Mouse (Mus musculus) left cerebral cortex, postnatal 25 days (tissue): ENCODE measurements around the gene Tctex1d4. TPM values are rescaled to one million over a fixed set of nuclear protein-coding genes. Genes with fewer than 3 reads are reported as not detected.

Experiments
- DNase-seq, 2 experiments: peaks; one replicate each; pipeline ENCODE4 v3.0.0; 2022; ENCODE audit warnings: low spot score in 2 of 2, mixed read lengths in 1 of 2
- intact Hi-C: fragments of 180-260 bp; cut with DNase I; formaldehyde crosslinking; loops from one replicate; pipeline ENCODE4 v1.15.1; 2025
- total RNA-seq, 2 experiments: library from RNA; stranded (reverse); gene quantifications; 2 replicates each; pipeline ENCODE4 v1.2.3; 2021

The Tctex1d4 gene
- total RNA-seq, 2 experiments from 2014 or later = not detected

- intact Hi-C loops = no loop called here
- DNase-seq = peak; percentile 97 to 99
These were observed 7.4 kb downstream of the Tctex1d4 start, which contains the start of gene Plk3 for GRCm38 (mm10) chr4:117133817-117134600. Plk3 (minus strand) TSS chr4:117133963.

- no peak for DNase-seq
- intact Hi-C loops = no loop called here
These were observed 8.0 kb downstream of the Tctex1d4 start for GRCm38 (mm10) chr4:117134601-117134995.

- intact Hi-C loops = no loop called here
- no peak for DNase-seq
These were observed 9.4 kb downstream of the Tctex1d4 start for GRCm38 (mm10) chr4:117136034-117136433.

- intact Hi-C loops = no loop called here
These were observed 12.0 kb downstream of the Tctex1d4 start for GRCm38 (mm10) chr4:117138295-117139216.

GRCm38 (mm10) chr4:117139217-117139612 is 12.6 kb downstream of the Tctex1d4 start:
- intact Hi-C loops = no loop called here
- DNase-seq = peak in 1 of 2 experiments; percentile 53

More at GRCm38 (mm10) chr4:117138295-117139216, 12.0 kb downstream of the Tctex1d4 start:
- DNase-seq = no peak

- intact Hi-C loops = loop anchor here (5.0 to 10.0 kb wide), 3 partner anchors 123 to 316 kb away; partner anchors contain the start of genes Eif2b3 and Hpdl
- DNase-seq = no peak
These were observed 14.0 kb downstream of the Tctex1d4 start for GRCm38 (mm10) chr4:117140613-117141012.

GRCm38 (mm10) chr4:117143023-117143422 is 16.4 kb downstream of the Tctex1d4 start:
- no peak for DNase-seq
- intact Hi-C loops = loop anchor here (5.0 to 10.0 kb wide), 3 partner anchors 126 to 318 kb away; partner anchors contain the start of genes Eif2b3 and Hpdl

- intact Hi-C loops = loop anchor here (10.0 kb wide), 1 partner anchor 320 kb away; the partner anchor contains the start of gene Hpdl
These were observed 18.7 kb downstream of the Tctex1d4 start for GRCm38 (mm10) chr4:117145248-117145647.

GRCm38 (mm10) chr4:117146176-117146575 is 19.6 kb downstream of the Tctex1d4 start:
- DNase-seq = peak; percentile 70 to 78
- intact Hi-C loops = loop anchor here (2.0 to 10.0 kb wide), 2 partner anchors 73 to 321 kb away; partner anchors contain the start of gene Hpdl

More at GRCm38 (mm10) chr4:117145248-117145647, 18.7 kb downstream of the Tctex1d4 start:
- DNase-seq = no peak

- DNase-seq = no peak
- intact Hi-C loops = loop anchor here (10.0 kb wide), 1 partner anchor 323 kb away; the partner anchor contains the start of gene Hpdl
These were observed 21.6 kb downstream of the Tctex1d4 start for GRCm38 (mm10) chr4:117148047-117148713.

- intact Hi-C loops = loop anchor here (10.0 kb wide), 1 partner anchor 324 kb away; the partner anchor contains the start of gene Hpdl
- DNase-seq = no peak
These were observed 22.2 kb downstream of the Tctex1d4 start for GRCm38 (mm10) chr4:117148815-117149214.

- DNase-seq = no peak
- intact Hi-C loops = loop anchor here (10.0 kb wide), 1 partner anchor 325 kb away; the partner anchor contains the start of gene Hpdl
These were observed 23.0 kb downstream of the Tctex1d4 start for GRCm38 (mm10) chr4:117149291-117150211.

- intact Hi-C loops = no loop called here
- no peak for DNase-seq
These were observed 23.7 kb downstream of the Tctex1d4 start for GRCm38 (mm10) chr4:117150212-117150733.

- DNase-seq = no peak
- intact Hi-C loops = no loop called here
These were observed 24.8 kb downstream of the Tctex1d4 start for GRCm38 (mm10) chr4:117151416-117151815.

- DNase-seq = no peak
- intact Hi-C loops = no loop called here
These were observed 26.1 kb downstream of the Tctex1d4 start for GRCm38 (mm10) chr4:117152714-117153113.

GRCm38 (mm10) chr4:117155020-117155791 is 28.6 kb downstream of the Tctex1d4 start:
- DNase-seq = no peak
- intact Hi-C loops = no loop called here

GRCm38 (mm10) chr4:117155792-117156355 is 29.3 kb downstream of the Tctex1d4 start, which contains the start of gene Rps8:
Rps8 (minus strand) TSS chr4:117156243.
- DNase-seq = peak; percentile 90 to 91
- intact Hi-C loops = no loop called here
